Mouse (Mus musculus): ENCODE results near the gene Slc13a1. TPM values are rescaled to one million over a fixed set of nuclear protein-coding genes. Genes with fewer than 3 reads are reported as not detected.

Gene Slc13a1
- polyA plus RNA-seq, 1 experiment from 2014 or later: not detected

GRCm38 (mm10) chr6:24154901-24155300, 13.0 kb downstream of the Slc13a1 start:
- no peaks in the 10 kb centered on the region for H3K36me3 ChIP-seq
- WGBS: 47% methylated on average over 4 of the region's 4 CpGs
- no peaks in the 10 kb centered on the region for H3K27me3 ChIP-seq (ENCODE audit: insufficient read depth, poor library complexity, severe bottlenecking)
- no peak overlapping the region for H3K4me3 ChIP-seq
- H3K27ac ChIP-seq: no peak overlapping the region
- DNase-seq (ENCODE audit: low spot score): no peak
- H3K9me3 ChIP-seq: no peaks in the 10 kb centered on the region
- no peaks in the 10 kb centered on the region for H3K4me1 ChIP-seq

- H3K9me3 ChIP-seq: no peaks in the 10 kb centered on the region
- H3K27me3 ChIP-seq (ENCODE audit: insufficient read depth, poor library complexity, severe bottlenecking): no peaks in the 10 kb centered on the region
- H3K4me1 ChIP-seq: no peaks in the 10 kb centered on the region
- H3K27ac ChIP-seq: no peak overlapping the region
- H3K4me3 ChIP-seq: no peak overlapping the region
- 87% methylated on average over 4 of the region's 4 CpGs for WGBS
- no peaks in the 10 kb centered on the region for H3K36me3 ChIP-seq
- no peak for DNase-seq (ENCODE audit: low spot score)
Measured at GRCm38 (mm10) chr6:24132951-24133350, 34.9 kb downstream of the Slc13a1 start.

GRCm38 (mm10) chr6:24122632-24123031, 45.3 kb downstream of the Slc13a1 start:
- no peak for DNase-seq (ENCODE audit: low spot score)
- H3K9me3 ChIP-seq: no peaks in the 10 kb centered on the region
- H3K27me3 ChIP-seq (ENCODE audit: insufficient read depth, poor library complexity, severe bottlenecking): no peaks in the 10 kb centered on the region
- no peaks in the 10 kb centered on the region for H3K36me3 ChIP-seq
- H3K4me3 ChIP-seq: no peak overlapping the region
- H3K27ac ChIP-seq: no peak overlapping the region
- H3K4me1 ChIP-seq: no peaks in the 10 kb centered on the region

- Histone ChIP-seq H3K4me1 (no peaks in the 10 kb centered on the region), H3K9me3 (no peaks in the 10 kb centered on the region), H3K36me3 (no peaks in the 10 kb centered on the region), H3K27me3 (ENCODE audit: insufficient read depth, poor library complexity, severe bottlenecking) (no peaks in the 10 kb centered on the region), H3K4me3 (no peak overlapping the region), H3K27ac (no peak overlapping the region)
- no peak for DNase-seq (ENCODE audit: low spot score)
- WGBS: 88% methylated on average over 8 of the region's 8 CpGs
Measured at GRCm38 (mm10) chr6:24111614-24112013, 56.3 kb downstream of the Slc13a1 start.

- WGBS: 86% methylated on average over 4 of the region's 4 CpGs
- no peak overlapping the region for H3K27ac ChIP-seq
- DNase-seq (ENCODE audit: low spot score): no peak
- no peaks in the 10 kb centered on the region for H3K4me1 ChIP-seq
- no peaks in the 10 kb centered on the region for H3K36me3 ChIP-seq
- H3K9me3 ChIP-seq: no peaks in the 10 kb centered on the region
- no peaks in the 10 kb centered on the region for H3K27me3 ChIP-seq (ENCODE audit: insufficient read depth, poor library complexity, severe bottlenecking)
- no peak overlapping the region for H3K4me3 ChIP-seq
Measured at GRCm38 (mm10) chr6:24108471-24108870, 59.4 kb downstream of the Slc13a1 start.

- H3K36me3 ChIP-seq: no peaks in the 10 kb centered on the region
- no peak for DNase-seq (ENCODE audit: low spot score)
- no peak overlapping the region for H3K27ac ChIP-seq
- H3K27me3 ChIP-seq (ENCODE audit: insufficient read depth, poor library complexity, severe bottlenecking): no peaks in the 10 kb centered on the region
- no peaks in the 10 kb centered on the region for H3K9me3 ChIP-seq
- no peaks in the 10 kb centered on the region for H3K4me1 ChIP-seq
- no peak overlapping the region for H3K4me3 ChIP-seq
- whole genome bisulfite sequencing: 45% methylated on average over 3 of the region's 3 CpGs
Measured at GRCm38 (mm10) chr6:24106157-24106556, 61.7 kb downstream of the Slc13a1 start.

- no peaks in the 10 kb centered on the region for H3K27me3 ChIP-seq (ENCODE audit: insufficient read depth, poor library complexity, severe bottlenecking)
- no peaks in the 10 kb centered on the region for H3K9me3 ChIP-seq
- H3K36me3 ChIP-seq: no peaks in the 10 kb centered on the region
- H3K4me1 ChIP-seq: no peaks in the 10 kb centered on the region
- H3K27ac ChIP-seq: no peak overlapping the region
- WGBS: 66% methylated on average over 5 of the region's 5 CpGs
- no peak overlapping the region for H3K4me3 ChIP-seq
- no peak for DNase-seq (ENCODE audit: low spot score)
Measured at GRCm38 (mm10) chr6:24105681-24106080, 62.2 kb downstream of the Slc13a1 start.

GRCm38 (mm10) chr6:24101281-24101680, 66.6 kb downstream of the Slc13a1 start:
- Histone ChIP-seq H3K27ac (no peak overlapping the region), H3K9me3 (no peaks in the 10 kb centered on the region), H3K27me3 (ENCODE audit: insufficient read depth, poor library complexity, severe bottlenecking) (no peaks in the 10 kb centered on the region), H3K36me3 (no peaks in the 10 kb centered on the region), H3K4me3 (no peak overlapping the region), H3K4me1 (no peaks in the 10 kb centered on the region)
- DNase-seq (ENCODE audit: low spot score): no peak
- WGBS: 77% methylated on average over 1 of the region's 1 CpGs

GRCm38 (mm10) chr6:24100705-24101104, 67.2 kb downstream of the Slc13a1 start:
- Histone ChIP-seq H3K9me3 (no peaks in the 10 kb centered on the region), H3K27me3 (ENCODE audit: insufficient read depth, poor library complexity, severe bottlenecking) (no peaks in the 10 kb centered on the region), H3K4me1 (no peaks in the 10 kb centered on the region), H3K27ac (no peak overlapping the region), H3K36me3 (no peaks in the 10 kb centered on the region), H3K4me3 (no peak overlapping the region)
- 68% methylated on average over 5 of the region's 5 CpGs for WGBS
- DNase-seq (ENCODE audit: low spot score): no peak

- Histone ChIP-seq H3K27me3 (ENCODE audit: insufficient read depth, poor library complexity, severe bottlenecking) (no peaks in the 10 kb centered on the region), H3K4me1 (no peaks in the 10 kb centered on the region), H3K9me3 (no peaks in the 10 kb centered on the region), H3K27ac (no peak overlapping the region), H3K36me3 (no peaks in the 10 kb centered on the region), H3K4me3 (no peak overlapping the region)
- DNase-seq (ENCODE audit: low spot score): no peak
Measured at GRCm38 (mm10) chr6:24097400-24097799, 70.5 kb downstream of the Slc13a1 start.

GRCm38 (mm10) chr6:24076089-24076488, 91.8 kb downstream of the Slc13a1 start:
- 56% methylated on average over 2 of the region's 2 CpGs for WGBS
- H3K27me3 ChIP-seq (ENCODE audit: insufficient read depth, poor library complexity, severe bottlenecking): no peaks in the 10 kb centered on the region
- no peaks in the 10 kb centered on the region for H3K36me3 ChIP-seq

GRCm38 (mm10) chr6:24072804-24073203, 95.1 kb downstream of the Slc13a1 start:
- 68% methylated on average over 4 of the region's 4 CpGs for WGBS
- no peaks in the 10 kb centered on the region for H3K27me3 ChIP-seq (ENCODE audit: insufficient read depth, poor library complexity, severe bottlenecking)

More at GRCm38 (mm10) chr6:24076089-24076488, 91.8 kb downstream of the Slc13a1 start:
- no peaks in the 10 kb centered on the region for H3K4me1 ChIP-seq
- no peak overlapping the region for H3K4me3 ChIP-seq
- no peak for DNase-seq (ENCODE audit: low spot score)
- H3K27ac ChIP-seq: no peak overlapping the region
- H3K9me3 ChIP-seq: no peaks in the 10 kb centered on the region

GRCm38 (mm10) chr6:24059754-24060153, 108.1 kb downstream of the Slc13a1 start:
- 79% methylated on average over 3 of the region's 3 CpGs for WGBS
- Histone ChIP-seq H3K9me3 (no peaks in the 10 kb centered on the region), H3K4me3 (no peak overlapping the region), H3K36me3 (no peaks in the 10 kb centered on the region), H3K27me3 (ENCODE audit: insufficient read depth, poor library complexity, severe bottlenecking) (no peaks in the 10 kb centered on the region), H3K4me1 (no peaks in the 10 kb centered on the region), H3K27ac (no peak overlapping the region)
- DNase-seq (ENCODE audit: low spot score): no peak

More at GRCm38 (mm10) chr6:24072804-24073203, 95.1 kb downstream of the Slc13a1 start:
- Histone ChIP-seq H3K36me3 (no peaks in the 10 kb centered on the region), H3K4me3 (no peak overlapping the region), H3K9me3 (no peaks in the 10 kb centered on the region), H3K4me1 (no peaks in the 10 kb centered on the region), H3K27ac (no peak overlapping the region)
- no peak for DNase-seq (ENCODE audit: low spot score)

- Histone ChIP-seq H3K4me1 (no peaks in the 10 kb centered on the region), H3K27ac (no peak overlapping the region), H3K36me3 (no peaks in the 10 kb centered on the region), H3K9me3 (no peaks in the 10 kb centered on the region), H3K27me3 (ENCODE audit: insufficient read depth, poor library complexity, severe bottlenecking) (no peaks in the 10 kb centered on the region), H3K4me3 (no peak overlapping the region)
- DNase-seq (ENCODE audit: low spot score): no peak
- 80% methylated on average over 4 of the region's 4 CpGs for WGBS
Measured at GRCm38 (mm10) chr6:24055086-24055485, 112.8 kb downstream of the Slc13a1 start.
